Mouse (Mus musculus) adrenal gland, postnatal 14 days (tissue): Measurements from ENCODE around the gene Hcst. TPM values are rescaled to one million over a fixed set of nuclear protein-coding genes. Genes with fewer than 3 reads are reported as not detected.

Experiments
- DNase-seq: peaks from one replicate; pipeline ENCODE4 v3.0.0; 2021; ENCODE audit warnings: mixed read lengths
- long read RNA-seq, 2 experiments: library from polyadenylated mRNA; stranded (forward); transcript quantifications; one replicate each; pipeline ENCODE4 v2.0.0; 2021
- total RNA-seq: library from RNA; stranded (reverse); gene quantifications from 2 replicates; pipeline ENCODE4 v1.2.3, GENCODE M21; 2021

Hcst gene
- total RNA-seq = 7.1 TPM in 1 of 2 replicates, not detected in the other
- long read RNA-seq, experiment 1, partial matches to known transcripts = 0 of 1 reads
- long read RNA-seq, experiment 1, other reads (novel, unspliced or antisense) = 1 of 1 reads
- long read RNA-seq, experiment 2, partial matches to known transcripts = 0 of 1 reads
- long read RNA-seq, experiment 2, other reads (novel, unspliced or antisense) = 0 of 1 reads

DNA sequence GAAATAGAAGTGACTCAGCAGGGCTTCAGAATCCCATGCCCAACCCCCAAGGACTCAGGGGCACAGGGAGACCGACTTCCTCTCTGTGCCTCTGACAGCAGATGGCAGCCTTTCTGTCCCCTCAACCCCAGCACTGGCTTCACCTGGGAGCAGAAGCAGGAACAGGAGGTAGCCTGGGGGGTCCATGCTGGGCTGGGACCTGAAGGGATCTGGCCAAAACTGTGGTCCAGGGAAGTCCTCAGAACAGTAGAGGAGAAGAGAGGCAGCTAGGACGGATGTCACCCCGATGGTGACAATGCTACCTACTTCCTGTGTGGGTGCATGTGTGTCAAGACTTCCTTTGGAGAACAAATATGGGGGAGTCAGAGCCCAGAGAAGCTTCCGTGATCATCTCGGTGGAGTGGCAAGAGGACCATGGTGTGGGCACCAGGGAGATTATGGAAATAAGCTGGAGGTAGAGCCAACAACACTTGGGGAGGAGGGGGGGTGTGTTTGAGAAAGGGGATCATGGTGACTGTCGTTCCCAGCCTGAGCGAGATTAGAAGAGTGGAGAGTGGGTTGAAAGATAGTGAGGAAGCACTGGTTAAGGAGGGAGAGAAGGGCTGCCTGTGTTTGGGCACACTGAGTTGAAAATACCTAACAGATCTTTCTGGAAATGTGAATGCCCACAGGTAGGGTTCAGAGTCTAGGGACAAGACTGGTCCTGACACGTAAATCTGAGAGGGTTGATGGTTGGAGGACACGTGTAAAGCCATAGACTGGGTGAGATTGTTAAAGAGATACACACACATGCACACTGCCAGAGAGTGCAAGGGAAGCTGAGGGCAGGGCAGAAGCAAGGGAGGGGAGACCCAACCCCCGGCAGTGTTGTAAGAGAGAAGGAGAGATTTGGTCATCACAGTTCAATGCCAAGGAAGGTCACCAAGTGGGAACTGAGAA, at the start of gene Hcst:
Gene Hcst, minus strand, starts transcription at position 294 of the 939 bp plus-strand sequence.
- DNase-seq = peak; percentile 36

GRCm38 (mm10) chr7:30464816-30465300, 45.2 kb upstream of the Hcst start:
- DNase-seq = no peak

- DNase-seq = no peak
Observed at GRCm38 (mm10) chr7:30463996-30464395, 44.3 kb upstream of the Hcst start.

- DNase-seq = no peak
Observed at GRCm38 (mm10) chr7:30463568-30463967, 43.9 kb upstream of the Hcst start.

- DNase-seq = no peak
Observed at GRCm38 (mm10) chr7:30459484-30459883, 39.8 kb upstream of the Hcst start.

GRCm38 (mm10) chr7:30457629-30458330, 38.1 kb upstream of the Hcst start, which contains the start of the genes Kirrel2 and Nphs1:
Kirrel2 (minus strand) TSS chr7:30457690.
Nphs1 (plus strand) TSS chr7:30458315.
- DNase-seq = peak; percentile 41

GRCm38 (mm10) chr7:30456911-30457628, 37.4 kb upstream of the Hcst start:
- DNase-seq = no peak

- DNase-seq = no peak
Observed at GRCm38 (mm10) chr7:30456487-30456886, 36.8 kb upstream of the Hcst start.

DNA sequence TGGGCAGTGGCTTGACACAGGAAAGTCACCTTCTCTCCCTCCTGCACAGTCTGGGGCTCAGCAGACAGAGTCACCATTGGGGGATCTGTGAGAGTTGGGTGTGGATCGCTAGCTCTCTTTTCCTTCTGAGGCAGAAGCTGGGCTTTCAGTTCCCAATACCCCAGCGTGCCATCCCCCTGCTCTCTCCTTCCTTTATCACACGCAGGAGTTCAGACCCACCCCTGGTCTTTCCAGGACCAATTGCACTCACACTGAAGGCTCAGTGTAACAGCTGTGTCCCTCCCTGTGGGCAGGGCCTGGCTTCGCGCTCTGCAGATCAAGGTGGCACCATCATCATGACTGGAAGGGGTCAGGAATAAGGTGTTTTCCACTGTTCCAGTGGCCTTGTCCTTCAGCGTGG, 34.6 kb upstream of the Hcst start:
- DNase-seq = no peak

- DNase-seq = peak; percentile 36
Observed at GRCm38 (mm10) chr7:30453766-30454165, 34.1 kb upstream of the Hcst start.

GRCm38 (mm10) chr7:30453327-30453726, 33.7 kb upstream of the Hcst start:
- no peak for DNase-seq

DNA sequence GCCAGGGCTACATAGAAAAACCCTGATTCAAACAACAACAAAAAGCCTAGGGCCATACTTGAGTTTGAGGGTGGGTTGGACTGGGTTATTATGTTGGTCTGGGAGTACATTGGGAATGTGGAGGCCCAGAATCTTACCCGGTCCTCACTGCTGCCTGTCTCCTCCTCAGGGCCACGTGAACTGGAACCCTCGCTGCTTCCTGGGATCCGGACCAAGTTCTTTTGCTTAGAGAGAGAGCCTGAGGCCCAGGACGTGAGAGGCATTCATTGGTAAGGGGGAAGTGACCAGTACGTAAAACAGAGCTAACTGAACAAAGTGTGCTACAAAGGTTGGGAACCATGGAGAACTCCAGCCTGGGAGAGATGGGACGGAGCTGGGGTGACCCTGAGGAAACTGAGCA, 30.6 kb upstream of the Hcst start:
- no peak for DNase-seq

DNA sequence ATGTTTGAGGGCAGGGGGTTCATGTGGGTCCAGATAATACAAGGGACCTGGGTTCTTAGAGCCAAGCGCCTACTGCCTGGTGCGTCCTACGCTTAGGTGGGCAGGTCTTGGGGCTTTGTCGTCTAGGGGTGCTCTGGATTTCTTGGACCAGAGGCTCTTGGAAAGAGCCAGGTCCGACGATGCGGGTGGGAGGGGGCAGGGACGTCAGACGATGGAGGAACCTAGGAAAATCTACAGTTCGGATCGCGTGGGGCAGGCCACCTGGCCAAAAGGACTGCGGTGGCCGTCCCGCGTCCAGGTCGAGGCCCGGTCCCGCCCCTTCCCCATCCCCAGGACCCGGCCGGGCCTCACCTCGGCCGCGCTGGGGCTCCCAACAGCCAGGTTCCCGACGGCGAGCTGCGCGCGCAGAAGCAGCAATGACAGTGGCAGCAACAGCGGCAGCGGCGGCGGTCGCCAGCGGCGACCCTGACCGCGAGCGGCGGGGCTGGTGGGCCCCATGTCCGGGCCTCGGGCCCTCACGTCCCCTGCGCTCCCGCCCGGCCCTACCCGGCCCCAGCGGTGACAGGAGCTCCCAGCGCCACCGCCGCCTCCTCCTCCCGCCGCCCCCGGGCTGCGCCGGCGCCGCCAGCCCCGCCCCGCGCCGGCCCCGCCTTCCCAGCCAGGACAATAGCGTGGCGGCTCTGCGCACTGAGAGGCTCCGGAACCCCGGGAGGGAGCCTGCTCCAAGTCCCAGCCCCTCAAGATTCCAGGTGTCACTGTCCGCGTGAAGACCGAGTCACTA, 25.5 kb upstream of the Hcst start, which contains the start of gene Aplp1:
Gene Aplp1, minus strand, starts transcription at position 565 of the 781 bp plus-strand sequence.
- DNase-seq = peak; percentile 76

GRCm38 (mm10) chr7:30444154-30444970, 24.7 kb upstream of the Hcst start:
- peak; percentile 67 for DNase-seq

DNA sequence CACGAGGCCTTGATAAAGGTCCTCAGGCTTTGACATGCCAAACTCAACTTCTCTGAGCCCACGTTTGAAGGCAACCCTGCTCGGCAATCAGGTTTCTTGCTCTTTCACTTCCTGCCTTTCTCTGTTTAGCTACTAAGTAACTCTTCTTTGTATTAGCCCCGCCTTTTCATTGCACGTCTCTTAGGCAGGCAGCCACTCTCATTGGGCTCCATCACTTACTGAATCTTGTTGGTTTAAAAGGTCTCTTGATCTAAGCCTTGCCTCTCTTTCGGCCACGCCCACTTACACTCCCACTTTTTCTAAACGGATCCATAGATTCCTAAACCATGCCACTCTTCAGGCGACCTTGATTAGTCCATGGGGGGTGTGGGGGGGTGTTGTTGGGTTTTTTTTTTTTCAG, 24.0 kb upstream of the Hcst start:
- DNase-seq = no peak

GRCm38 (mm10) chr7:30440697-30441096, 21.0 kb upstream of the Hcst start:
- peak; percentile 69 for DNase-seq

DNA sequence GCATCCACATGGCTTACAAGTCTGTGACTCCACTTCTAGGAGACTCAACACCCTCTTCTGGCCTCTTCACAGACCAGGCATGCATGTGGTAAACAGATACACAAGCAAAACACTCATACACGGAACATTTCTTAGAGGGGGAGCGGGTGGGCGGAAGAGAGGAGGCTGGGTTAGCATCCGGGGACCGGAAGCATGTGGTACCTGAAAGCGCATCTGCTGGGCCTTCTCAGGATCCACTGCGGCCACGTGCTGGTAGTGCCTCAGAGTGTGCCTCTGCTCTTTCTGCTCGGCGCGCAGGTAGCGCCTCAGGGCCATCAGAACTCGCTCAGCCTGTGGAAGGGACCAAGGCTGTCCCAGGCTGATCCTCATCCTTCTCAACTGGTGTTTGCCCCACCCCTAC, 20.1 kb upstream of the Hcst start:
- no peak for DNase-seq

GRCm38 (mm10) chr7:30436879-30437278, 17.2 kb upstream of the Hcst start:
- no peak for DNase-seq

DNA sequence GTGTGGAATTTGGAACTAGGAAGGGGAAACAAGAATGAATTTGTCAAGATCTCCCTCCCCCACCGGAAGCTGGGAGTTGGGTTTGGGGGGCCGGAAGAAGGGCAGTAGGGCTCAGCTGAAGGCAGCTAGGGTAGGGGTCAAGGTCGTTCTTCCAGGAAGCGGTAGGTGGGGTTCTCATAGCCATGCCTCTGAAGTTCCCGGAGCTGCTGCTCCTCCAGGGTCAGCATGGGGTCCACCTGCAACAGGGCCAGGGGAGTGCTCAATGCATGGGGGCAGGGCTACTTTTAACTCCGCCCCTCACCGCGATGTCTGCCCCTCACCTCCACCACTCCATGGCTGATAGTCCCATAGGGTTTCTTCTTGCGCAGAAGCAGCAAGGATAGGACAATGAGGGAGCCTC, 15.5 kb upstream of the Hcst start:
- no peak for DNase-seq

GRCm38 (mm10) chr7:30434701-30435100, 15.0 kb upstream of the Hcst start:
- DNase-seq = no peak
